Mouse (Mus musculus) cerebellum, adult 8-10 months (tissue): ENCODE measurements around the gene Rapgef3.

Experiments used
- DNase-seq: peaks from one replicate; pipeline ENCODE4 v3.0.0; 2022

Gene Rapgef3

DNA sequence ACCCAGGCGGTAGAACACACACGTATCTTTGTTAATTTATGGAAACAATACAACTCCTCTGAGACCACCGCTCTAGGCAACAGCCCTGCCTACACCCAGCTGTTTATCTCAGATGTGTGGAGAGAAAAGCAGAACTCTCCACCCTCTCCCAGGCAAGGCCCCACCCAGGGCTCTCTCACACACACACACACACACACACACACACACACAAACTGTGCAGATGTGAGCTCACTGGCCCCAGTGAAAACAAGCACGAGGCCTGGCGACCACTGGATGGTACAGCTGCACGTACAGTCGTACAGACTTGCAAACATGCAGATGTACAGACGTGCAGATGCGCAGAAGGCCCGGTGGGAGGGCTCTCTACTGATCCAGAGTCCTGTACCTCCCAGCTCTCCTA is 22.8 kb downstream of the Rapgef3 start:
- DNase-seq, result no peak

DNA sequence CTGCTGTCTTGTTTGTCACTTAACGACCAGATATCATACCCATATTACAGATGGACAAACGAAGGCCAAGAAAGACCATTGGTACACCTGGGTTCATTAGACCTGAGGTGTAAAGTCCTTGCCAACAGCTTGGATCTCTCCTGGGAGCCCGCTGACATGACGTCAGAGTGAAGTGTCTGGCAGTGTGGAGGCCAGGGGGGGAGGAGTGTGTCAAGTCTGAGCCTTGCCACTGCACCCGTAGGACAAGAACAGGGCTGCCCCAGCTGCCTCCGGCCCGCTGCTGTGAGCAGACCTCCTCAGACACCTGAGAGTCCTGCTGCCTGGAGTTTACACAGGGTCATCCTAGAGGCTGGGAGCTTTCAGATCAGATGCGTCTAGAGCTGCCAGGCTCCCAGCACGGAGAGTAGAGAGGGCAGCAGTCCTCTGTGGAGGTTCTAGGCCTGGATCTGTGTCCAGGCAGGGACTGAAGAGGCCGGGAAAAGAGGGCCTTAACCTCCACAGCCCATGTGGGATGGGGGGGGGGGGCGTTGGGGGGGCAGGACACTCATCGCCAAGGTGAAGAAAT is 23.7 kb downstream of the Rapgef3 start:
- DNase-seq, result no peak

DNA sequence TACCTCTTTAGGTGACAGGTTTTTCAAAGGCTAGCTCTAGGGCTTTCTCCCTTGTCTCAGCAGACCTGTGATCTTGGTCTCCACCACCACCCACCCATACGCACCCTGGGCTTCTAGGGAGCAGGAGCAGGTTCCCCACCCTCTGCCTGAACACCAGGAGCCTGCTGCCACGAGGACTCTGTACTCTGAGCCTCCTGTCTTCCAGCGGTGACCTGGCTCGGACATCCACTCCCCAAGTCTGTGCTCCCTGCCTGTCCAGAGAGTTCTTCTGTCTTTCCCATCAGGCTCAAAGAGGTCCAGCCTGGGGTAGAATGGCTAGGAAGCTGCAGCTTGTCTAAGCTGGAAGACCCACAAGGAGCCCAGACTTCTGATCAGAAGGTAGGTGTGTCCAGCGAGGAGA is 24.6 kb downstream of the Rapgef3 start:
- no peak for DNase-seq

DNA sequence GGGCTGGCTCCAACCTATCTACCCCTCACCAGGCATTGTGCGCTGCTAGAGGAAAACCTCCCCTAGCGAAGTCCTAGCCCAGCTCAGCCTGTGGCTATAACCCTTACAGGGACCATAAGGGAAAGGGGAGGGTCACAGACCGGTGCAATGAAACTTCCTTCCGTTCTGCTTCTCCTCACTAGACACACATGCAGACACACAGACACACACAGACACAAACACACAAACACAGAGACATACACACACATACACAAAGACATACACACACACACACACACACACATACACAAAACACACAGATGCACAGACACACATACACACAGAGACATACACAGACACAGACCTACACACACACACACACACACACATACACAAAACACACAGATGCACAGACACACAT is 25.2 kb downstream of the Rapgef3 start:
- no peak for DNase-seq

DNA sequence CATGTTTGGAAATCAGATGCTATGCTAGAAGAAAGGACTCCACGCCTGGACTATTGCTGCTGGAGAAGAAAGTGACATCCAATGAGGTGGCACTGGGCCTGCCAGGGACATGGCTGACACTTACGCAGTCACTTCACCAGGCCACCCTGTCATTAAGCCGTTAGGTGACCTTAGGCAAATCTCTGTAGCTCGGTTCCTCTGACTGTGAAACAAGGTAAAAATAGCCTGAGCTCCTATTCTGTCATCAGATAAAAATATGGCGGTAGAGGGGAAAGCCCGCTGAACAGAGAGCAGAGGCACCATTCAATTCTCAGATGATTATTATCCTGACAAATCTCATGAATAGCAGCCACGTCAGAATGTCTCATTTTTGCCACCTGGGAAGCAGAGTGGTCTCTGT is 25.7 kb downstream of the Rapgef3 start:
- DNase-seq, result no peak

DNA sequence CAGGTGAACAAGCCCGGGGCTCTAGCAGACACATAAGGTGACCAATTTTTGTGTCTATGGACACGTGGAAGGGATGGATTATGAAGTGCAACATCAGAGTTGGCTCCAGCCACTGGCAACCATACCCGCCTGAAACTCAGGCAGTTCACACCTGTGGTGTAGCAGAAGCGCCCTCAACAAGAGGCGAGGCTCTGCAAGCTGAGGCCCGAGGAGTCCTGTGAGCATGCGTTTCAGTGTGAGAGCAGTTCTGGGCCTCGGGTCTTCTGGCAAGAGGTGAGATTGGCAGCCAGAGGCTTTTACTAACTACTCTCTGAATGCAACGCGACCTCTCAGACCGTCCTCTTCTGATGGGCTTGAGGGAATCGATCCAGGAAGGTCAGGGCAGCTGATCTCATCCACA is 26.1 kb downstream of the Rapgef3 start:
- no peak for DNase-seq

DNA sequence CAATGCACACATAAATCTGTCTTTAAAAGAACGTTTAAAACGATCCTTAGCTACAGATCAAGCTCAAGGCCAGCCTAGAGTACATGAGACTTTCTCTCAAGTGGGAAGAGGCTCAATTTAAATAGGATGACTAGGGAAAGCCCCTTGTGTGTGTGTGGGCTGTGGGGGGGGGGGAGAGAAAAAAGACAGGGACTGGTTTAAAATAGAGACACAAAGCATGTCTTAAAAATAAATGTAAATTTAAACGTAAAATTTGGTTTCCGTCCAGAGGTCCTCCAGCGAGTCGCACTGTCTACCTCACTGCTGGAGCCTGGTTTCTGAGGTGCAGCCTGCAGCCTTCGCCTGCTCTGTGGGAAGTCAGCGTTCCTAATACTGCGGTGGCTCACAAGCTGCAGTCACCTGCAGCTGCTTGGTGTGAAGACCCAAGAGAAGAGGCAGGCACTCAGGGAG is 27.5 kb downstream of the Rapgef3 start:
- no peak for DNase-seq

DNA sequence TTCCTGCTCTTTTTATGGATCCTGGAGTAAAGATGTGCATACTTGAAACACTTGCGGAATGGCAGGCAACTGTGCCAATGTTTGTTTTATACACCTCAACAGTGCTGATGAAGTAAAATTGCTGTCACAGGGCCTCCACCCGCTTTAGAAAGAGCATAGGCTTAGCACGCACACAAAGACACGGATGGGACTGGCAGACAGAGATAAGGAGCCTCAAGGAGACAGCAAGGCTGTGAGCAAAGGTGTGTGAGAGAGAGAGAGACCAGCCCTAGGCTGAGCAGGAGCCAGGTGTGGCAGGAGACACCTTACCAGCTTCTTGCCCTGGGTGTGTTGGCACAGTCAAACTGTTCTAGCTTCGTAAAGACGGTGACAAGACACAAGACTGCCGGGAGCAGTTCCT is 28.8 kb downstream of the Rapgef3 start:
- no peak for DNase-seq

DNA sequence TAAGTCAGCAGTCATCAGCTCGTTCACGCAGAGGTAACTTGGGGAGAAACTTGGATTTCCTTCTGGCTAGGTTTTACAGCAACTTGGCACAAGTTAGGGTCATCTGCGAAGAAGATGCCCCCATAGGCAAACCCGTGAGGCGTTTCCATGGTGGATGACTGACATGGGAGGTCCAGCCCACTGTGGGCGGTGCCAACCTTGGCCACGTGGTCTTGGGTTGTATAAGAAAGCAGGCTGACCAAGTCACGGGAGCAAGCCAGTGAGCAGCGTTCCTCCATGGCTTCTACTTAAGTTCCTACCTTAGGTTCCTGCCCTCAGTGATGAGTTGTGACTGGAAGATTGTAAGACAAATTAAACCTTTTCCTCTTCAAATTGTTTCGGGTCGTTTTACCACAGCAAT is 35.8 kb downstream of the Rapgef3 start:
- DNase-seq, result no peak

DNA sequence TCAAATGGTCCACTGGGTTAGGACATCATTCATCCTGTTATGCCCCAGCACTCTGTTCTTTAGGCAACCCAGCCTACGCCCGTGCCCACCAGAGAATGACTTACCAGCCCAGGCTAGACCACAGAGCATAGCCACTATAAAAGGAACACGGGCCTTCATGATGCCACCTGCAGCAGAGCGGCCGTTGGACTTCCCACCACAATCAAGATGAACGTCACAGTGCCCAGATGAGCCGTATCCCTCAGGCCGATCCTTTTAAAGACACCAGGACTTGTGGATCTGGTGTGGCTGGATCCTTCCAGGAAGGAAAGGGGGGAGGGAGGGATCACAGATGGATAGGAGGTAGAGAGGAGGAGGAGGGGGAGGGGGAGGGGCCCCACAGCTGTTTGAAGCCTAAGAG is 36.7 kb downstream of the Rapgef3 start, which contains the start of gene Endou:
Gene Endou (minus strand): TSS at position 229 of the 400 bp plus-strand sequence.
- DNase-seq, result no peak

DNA sequence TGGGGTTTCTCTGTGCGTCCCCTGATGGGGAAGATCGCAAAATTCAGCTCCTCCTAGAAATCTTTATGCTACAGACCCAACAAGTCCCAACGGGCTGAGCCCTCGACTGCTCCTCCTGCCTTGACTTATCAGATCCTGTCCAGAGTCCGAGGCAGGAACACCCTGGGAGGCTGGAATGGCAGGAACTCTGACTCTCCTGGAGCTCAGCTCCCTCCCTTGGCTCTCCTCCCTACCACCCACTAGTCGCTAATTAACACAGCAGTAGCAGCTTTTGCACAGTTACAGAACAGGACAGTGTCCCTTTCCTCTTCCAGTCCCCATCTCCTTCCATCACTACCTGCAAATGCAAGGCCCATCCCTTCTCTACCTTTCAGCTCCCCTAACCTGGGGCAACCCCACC is 37.4 kb downstream of the Rapgef3 start:
- DNase-seq, result no peak

DNA sequence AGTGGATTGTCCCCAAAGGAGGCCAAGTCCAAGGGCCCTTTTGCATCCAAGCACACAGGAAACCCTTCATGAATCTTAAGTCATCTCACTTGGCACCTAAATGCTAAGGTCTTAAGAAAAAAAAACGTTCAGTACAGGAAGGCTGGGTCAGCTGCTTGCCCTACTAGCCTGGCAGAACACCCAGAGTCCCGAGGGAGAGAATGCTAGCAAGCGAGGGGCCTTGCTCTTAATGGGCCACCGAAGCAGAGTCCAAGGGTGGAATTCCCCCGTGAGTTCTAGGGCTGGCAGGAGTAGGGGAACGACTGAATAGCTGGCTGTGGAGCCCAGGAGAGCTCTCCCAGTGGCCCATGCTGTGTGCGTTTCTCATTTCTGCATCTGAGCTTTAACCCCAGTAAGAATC is 39.0 kb downstream of the Rapgef3 start:
- DNase-seq, result no peak

DNA sequence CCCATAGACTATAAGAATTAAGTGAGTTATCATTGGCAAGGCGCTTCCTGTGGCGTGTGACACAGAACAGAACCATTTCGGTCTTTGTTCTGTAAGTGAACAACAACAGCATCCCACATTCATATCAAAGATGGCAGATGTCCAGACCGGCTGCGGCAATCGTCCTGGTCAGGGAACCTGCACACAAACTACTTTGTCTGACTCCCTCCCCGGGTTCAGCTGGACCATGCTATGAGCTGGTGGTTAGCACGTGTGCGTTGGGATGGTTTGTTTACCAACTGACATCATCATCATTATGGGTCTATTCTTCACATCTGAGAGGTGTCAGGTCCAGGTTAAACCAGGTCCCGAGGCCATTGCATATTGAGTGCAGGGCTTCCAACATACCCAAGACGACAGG is 39.4 kb downstream of the Rapgef3 start:
- no peak for DNase-seq

DNA sequence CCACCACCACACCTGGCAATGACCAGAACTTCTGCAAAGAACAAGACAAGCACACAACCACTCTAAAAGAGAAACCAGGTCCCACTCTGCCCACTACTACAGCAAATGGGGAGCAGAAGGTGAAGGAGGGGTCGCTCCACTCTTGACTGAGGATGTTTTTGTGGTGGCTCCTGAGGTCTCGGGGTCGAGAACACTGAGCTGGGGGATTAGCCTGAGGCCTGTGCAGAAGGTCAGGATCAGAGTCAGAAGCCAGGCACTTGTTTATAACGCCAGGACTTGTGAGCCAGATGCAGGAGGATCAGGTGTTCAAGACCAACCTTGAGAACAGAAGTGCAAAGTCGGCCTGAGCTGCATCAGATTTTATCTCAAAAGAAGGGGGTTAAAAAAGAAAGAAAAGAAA is 40.3 kb downstream of the Rapgef3 start:
- no peak for DNase-seq

DNA sequence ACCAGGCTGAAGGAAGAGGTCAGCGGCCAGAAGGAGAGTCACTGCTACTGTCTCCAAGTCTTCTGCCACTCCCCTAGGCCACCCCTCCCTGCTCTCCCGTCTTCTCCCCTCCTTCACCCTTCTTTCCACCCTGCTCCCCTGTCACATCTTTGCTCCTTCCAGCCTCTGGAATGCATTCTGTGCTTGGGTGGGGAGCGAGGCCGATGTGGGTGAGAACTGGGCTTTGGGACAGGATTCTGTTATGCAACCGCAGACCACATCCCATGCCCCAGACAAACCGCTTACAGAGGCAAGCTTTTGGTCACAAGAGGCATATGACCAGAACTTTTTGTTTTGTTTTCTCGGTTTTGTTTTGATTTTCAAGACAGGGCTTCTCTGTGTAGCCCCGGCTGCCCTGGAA is 40.7 kb downstream of the Rapgef3 start:
- DNase-seq, result no peak

DNA sequence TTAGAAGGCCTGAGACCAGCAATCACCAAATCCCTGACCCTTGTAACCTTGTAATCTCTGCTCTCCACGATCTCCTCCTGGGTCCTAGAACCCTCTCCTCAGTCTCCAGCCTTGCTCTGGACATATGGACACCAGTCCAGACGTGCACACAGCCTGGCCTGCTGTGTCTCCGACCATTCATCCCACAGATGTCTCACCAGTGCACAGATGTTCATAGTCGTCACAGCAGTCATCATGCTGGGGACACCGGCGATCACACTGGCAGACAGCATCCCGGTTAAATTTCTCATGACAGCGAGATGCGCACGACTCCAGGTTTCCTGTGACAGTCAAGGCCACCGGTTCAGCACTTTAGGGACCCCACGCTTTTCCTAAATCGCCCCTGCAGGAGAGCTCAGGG is 41.5 kb downstream of the Rapgef3 start:
- DNase-seq, result no peak

DNA sequence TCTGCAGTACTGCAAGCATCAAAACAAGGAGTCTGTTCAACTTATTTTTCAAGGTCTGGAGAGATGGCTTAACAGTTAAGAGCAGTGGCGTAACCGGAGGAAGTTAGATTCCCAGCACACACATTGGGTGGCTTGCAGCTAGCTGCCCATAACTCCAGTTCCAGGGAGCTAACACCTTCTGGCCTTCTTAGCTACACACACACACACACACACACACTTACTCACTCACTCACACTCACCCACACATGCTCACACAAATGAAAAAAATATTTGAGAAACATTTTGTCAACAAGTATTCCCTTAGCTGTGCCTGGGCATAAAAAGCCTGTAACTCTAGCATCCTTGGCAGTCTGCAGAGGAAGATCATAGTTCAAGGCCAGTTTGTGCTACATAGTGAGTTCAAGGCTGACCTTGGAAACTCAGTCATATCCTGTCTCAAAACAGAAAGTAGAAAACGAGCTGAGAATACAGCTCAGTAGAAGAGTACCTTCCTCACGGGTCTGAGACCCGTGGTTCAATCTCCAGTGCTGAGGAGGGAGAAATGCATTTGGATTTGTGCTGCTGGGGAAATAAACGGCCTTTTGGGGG is 42.5 kb downstream of the Rapgef3 start:
- DNase-seq, result no peak

DNA sequence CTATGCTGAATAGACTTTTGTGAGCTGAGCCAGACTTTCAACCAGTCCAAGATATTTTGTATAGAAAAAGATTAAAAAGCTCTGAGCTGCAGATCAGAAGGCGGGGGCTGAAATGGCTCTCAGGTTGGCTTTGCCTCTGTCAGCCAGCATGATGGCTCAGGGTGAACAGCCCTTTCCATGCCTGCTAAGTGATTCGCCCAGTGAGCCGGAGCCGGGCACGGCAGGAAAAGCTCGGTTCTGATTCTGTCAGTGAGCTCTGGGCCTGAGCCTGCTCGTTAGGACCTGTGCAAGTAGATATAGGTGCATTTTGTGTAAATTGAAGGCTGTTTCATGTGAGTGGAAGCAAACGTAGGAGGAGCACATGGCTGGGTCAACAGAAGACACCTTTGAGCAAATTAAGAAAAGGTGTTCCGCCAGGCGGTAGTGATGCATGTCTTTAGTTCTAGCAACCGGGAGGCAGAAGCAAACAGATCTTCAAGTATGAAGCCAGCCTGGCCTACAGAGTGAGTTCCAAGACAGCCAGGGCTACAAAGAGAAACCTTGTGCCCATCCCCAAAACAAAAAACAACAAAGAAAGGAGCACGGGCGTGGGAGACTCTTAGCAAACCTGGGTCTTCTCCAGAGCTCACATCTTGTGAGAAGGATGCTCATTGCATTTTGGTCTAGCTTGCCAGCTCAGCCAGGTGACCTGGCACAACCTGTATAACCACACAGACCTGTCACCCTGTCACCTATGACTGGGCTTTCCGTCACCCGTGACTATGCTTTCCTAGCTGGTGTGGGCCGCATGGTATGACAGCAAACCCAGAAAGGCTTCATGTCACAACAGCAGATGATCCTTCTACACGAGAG is 43.2 kb downstream of the Rapgef3 start:
- no peak for DNase-seq

DNA sequence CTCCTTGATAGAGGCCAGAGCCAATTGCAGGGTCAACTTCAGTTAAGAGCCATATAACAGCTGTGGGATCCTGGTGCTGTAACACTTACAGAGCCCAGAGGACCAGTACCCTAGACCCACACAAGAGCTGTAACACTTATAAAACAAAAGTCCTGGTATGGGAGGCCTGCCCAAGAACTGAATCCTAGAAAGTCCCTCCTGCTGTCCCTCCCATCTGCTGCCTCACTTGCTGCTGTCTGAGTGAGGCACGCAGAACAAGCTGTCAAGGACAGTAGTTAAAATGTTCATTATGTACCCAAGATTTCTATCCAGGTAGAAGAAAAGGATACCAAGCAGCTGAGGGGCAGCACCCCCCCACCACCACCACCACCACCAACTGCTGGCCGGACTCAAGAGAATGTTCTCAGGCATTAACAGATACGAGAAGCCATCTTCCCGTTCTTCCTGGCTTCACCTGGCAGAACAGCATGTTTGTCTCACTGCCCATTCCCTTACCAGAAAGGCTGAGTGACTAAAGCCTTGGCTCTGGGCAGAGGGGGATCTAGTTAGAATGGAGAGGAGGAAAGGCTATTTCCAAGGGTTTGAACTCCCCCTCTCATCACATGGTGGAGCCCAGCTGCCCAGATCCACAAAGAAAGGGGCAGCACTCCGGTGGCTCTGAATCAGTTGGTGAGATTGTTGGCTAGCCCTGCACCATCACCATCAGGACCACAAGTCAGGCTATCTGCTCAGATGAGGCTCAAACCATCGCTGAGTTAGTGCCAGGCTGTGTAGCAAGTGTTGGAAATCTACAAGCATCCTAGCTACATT is 44.0 kb downstream of the Rapgef3 start:
- DNase-seq, result peak; percentile 33

DNA sequence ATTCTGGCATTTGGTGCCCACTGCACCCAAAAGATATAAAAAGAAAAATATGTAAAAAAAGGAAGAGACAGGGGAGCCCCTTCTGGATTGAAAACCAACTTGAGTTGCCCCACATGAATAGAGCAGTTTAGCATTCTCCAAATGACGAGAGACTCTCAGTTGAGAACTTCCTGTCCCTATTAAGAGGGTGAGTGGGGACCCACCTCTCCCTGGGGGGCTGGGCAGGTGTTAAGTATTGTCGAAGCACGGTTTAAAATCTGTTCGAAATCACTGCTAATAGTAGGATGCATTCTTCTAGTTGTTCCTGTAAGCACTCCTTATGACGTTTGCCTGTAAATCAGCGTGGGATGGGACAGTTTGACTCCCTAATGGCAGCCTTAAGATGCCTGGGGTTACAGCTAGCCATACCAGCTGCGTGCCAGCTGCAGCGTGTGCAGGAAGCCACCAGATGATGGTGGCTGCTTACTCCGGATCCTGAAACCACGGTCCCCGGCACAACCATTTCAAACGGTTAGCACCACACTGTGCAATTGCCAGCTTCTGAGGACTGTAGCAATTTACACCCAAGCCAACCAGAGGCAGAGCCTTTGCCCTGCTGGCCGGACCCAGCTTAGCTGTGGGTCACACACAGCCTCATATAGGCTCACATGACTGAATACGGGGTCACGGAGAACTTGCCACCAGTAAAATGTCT is 46.6 kb downstream of the Rapgef3 start:
- no peak for DNase-seq

DNA sequence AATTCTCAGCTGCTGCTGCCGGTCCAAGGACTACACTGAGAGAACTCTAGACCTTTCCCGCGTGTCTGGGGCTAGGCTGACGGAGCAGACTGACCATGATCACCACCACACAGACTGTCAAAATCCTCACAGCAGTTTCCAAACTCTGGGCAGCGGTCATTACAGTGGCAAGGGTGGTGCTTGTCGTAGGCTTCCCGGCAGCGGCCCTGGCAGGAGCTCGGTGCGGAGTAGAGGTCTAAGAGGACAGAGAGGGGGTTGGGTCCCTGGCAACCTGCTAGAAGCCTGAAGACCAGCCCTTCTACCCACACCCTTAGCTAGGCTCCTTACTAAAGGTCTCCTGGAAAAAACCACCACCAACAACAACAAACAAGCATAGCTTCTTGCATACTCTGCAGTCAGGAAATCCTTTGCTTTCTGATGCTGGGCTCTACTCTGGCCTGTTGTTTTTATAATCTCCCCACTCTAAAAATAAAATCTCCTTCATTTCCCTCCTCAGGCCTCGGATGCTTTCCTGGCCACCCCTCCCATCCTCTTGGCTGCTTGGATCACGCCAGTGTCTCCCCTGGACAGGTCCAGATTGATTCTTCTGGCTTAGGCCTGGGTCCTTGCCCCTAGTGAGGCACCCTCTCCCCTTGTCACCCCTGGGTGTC is 47.6 kb downstream of the Rapgef3 start:
- DNase-seq, result no peak

DNA sequence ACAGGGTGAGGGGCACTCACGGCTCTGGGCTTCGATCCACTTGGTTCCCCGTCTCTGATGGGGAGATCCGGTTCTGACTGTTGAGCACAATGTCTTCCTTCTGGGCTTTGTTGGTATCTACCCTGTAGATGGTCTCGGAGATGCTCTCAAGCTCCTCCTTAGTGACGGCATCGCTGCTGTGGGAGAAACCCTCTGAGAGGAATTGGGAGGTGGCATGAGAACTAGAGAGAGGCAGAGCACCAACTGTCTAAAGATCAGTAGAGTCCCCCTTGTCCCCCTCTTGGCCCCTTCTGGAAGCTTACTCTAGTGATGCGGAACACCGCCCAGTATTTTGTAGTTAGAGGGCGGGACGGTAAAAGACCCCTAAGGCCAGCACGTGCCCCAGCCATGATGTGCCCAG is 48.3 kb downstream of the Rapgef3 start:
- no peak for DNase-seq
